Mouse (Mus musculus) right cerebral cortex, adult 2 months (tissue): ENCODE measurements around the gene Dusp6.
"Not testable (repeated sequence)": the region's sequence is repeated elsewhere in the genome, so short reads cannot be mapped to it uniquely, and the experiment has no call there.

ENCODE experiments used
- DNase-seq, 2 experiments: peaks; one replicate each; pipeline ENCODE4 v3.0.0; 2021 to 2022; ENCODE audit warnings: low spot score in 2 of 2

The Dusp6 gene

DNA sequence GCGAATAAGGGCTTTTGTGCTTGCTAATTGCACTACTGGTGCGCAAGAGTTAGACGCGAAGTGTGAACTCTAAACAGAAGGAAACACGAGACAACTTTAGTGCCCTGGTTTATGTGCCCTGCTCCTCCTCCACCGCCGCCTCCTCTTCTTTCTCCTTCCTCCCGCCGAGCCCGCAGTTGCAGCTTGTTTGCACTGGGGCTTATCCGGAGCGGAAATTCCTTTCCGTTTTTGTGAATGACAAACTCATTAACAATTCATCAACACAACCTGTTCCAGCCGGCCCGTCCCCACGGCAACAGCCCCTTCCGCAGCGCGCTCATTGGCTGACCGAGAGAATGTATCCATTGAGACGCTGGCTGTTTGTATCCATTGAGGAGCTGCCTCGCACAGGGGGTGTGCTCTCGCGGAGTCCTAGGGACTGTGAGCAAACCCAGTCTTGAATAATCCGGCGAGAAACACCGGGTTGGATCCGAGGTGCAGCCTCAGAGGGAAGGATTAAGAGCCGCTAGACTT, at the start of gene Dusp6:
TSS of gene Dusp6 (plus strand) at position 365 of the 513 bp plus-strand sequence.
- peak; percentile 97 to 98 for DNase-seq

- DNase-seq: no peak
These were observed 48.4 kb upstream of the Dusp6 start for GRCm38 (mm10) chr10:99214421-99215299.

GRCm38 (mm10) chr10:99216570-99216969, 46.5 kb upstream of the Dusp6 start:
- not testable (repeated sequence) for DNase-seq

DNA sequence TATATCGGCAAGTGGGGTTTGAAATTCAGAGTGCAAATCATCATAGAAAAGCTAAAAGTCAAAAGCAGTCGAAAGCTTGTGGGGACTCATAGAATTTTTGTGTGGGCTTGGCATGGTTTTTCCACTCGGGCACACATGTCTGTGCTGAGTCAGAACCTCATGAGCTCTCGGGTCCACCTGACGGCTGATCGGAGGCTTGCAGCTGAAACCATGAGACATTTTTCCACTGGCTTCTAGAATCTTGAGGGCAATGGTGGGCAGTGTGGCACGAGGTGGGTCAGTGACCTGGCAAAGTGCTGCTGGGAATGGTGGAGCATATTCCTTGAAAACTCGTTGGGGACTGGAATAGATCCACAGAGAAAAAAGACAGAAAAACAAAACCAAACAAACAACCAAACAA, 41.5 kb upstream of the Dusp6 start:
- DNase-seq: no peak

DNA sequence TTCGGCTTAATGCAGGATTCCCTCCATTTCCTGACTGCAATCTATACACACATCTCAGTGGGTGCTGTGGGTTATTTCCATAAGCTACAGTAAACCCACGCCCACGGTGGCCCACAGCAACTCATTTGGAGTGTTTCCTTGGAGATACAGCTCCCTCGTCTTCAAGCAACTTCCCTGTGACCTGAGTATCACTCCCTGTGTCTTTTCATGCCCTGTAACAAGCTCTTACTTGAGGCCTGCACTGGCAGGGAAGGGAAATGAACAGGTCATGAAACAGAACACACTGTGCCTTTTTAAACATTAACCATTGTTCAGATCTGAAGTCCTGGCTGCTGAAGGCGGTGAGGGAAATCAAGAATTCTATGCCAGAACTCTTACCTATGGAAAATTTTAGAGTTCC, 40.3 kb upstream of the Dusp6 start:
- DNase-seq: peak; percentile 66 to 72

- no peak for DNase-seq
These were observed 38.8 kb upstream of the Dusp6 start for GRCm38 (mm10) chr10:99224218-99224617.

GRCm38 (mm10) chr10:99226782-99227181, 36.2 kb upstream of the Dusp6 start:
- no peak for DNase-seq

DNA sequence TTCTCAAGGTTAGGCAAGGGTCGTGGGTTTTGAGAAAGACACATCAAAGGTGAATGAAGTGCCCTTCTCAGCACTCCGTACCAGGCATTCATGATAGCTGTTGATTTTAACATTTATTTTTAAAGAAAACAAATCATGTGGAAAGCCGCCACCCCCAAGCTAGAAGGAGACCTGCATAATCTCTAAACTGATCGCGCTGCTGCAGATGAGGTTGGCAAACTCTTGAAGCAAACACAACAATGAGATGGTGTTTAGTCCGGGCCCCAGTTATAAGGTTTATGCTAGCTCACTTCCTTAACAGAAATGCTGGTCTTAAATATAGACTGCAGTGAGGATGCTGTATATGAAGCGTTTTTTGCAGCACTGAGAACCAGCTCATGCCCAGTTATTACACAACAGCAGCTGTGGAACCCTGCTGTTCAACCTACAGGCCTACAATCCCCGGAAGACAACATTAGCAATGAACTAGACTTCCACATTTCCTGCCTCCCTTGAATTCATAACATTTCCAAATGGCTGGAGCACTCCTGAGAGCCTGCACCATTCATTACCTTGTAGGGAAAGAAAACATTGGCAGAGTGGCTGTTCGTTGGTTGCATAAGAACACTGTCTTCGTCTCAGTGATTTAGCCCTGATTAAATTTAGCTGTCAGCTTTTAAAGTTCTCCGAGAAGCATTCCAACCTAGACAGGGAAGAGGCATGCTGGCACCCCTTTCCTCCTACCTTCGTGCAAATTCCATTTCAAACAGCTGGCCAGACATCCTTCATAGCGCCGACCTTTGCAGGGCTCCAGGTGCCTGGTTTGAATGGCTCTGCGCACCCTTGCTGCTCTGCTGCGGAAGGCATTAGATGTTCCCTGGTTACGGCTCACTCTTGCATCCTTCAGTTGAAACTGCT, 34.8 kb upstream of the Dusp6 start:
- peak; percentile 26 to 56 for DNase-seq

- DNase-seq: no peak
These were observed 33.9 kb upstream of the Dusp6 start for GRCm38 (mm10) chr10:99229031-99229684.

DNA sequence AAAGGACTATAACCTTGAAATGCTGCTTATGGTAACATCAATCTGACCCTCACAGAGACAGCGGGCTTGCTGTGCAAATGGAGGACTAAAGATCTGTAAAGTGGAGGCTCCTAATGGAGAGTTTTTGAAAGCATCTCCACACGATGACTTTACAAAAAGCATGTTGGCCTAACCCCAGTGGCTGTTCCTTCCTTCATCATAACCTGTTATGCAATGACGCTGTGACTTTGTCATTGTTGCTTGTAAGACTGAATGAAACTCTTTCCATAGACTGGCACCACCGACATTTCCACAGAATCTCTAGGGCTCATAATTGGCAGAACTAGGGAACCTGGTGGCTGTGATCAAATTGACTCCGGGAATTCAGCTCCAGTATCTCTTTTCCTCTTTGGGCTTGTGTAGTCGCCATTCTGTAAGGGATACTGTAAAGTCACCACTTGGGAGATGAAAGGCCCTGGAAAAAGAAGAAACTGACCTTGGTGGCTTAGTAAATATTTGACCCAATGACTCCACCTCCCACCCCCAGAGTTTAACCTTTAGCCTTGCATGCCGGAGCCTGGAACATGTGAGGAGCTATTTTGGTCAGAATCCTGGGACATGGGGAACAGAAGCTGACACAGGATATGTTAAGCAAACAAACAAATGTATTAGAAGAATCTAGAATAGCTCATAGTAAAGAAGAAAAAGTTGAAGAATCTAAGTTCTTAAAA, 30.4 kb upstream of the Dusp6 start:
- DNase-seq: no peak

DNA sequence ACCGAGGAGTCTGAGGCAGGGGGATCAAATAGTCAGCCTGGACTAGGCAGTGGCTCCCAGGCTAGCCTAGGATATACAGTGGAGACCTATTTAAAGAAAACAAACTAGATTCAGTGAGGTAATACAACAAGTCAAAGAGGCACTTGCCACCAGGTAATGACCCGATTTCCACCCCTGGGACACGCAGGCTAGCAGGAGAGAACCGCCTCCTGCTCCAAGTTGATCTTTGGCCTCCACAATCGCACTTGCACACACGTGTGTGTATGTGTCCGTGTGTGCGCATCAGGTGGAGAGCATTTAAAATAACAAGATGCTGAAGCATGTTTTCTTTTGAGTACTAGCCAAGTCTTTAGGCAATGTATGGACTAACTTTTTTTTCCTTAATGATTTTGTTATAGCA, 28.7 kb upstream of the Dusp6 start:
- DNase-seq: no peak

DNA sequence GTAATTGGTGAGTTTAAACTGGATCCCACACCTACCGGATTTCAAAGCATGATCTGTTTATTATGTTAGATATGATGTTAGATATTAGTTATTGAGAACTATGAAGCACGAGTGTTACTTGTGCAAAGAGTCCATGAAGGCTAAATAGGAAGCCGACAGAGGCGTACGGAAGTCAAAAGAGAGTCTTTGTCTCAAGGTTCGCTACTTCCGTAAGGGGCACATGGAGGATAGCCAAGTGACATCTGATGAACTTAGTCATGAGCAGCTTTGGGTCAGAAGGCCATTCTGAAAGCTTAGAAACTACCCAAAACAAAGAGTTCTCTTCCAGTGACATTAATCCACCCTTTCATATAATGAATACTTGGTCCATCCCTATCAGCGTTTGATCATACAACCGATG, 27.9 kb upstream of the Dusp6 start:
- no peak for DNase-seq

DNA sequence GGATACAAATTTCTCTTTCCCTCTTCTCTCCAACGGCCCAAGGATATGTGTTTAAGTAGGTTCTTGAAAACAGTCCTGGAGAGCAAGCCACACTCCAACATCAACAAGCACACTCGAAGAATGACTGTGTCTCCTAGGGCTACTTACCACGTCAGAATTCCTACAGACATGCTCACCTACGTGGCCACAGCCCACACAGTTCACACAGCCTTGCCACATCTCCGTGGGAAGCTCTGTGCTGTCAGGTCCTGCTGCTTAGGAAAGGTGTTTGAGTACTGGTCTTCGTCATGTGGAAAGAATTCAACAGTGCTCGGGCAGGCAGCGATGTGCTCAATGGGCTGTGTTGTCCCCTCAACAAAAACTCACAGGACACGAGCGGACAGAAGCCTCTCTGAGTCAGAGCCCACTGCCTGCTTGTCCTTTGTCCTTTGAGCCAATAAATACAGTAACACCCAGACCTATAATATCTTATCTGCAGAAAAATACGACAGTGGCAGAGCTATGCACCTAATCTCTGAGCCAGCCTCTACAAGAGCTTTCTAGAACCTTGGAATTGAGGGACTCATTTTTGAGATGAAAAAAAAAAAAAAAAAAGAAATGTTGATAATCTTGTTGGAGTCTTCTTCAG, 25.7 kb upstream of the Dusp6 start:
- no peak for DNase-seq

DNA sequence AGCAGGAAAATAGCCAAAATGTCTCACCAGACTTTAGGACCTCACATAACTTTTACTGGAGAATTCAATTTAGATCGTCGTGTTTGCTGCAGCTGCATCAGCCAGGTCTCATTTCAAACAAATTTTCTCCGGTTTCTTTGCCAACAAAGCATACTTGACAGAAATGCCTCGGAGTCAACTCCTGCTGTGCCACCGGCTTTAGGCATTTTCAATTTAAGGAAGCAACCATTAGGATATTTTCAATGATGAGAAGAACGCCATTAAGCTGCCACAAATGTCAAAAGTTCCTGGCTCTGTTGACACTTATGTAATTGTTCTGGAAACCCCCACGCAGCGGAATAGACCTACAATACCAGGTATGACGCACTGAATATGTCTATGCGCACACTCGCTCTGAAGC, 24.5 kb upstream of the Dusp6 start:
- DNase-seq: no peak

DNA sequence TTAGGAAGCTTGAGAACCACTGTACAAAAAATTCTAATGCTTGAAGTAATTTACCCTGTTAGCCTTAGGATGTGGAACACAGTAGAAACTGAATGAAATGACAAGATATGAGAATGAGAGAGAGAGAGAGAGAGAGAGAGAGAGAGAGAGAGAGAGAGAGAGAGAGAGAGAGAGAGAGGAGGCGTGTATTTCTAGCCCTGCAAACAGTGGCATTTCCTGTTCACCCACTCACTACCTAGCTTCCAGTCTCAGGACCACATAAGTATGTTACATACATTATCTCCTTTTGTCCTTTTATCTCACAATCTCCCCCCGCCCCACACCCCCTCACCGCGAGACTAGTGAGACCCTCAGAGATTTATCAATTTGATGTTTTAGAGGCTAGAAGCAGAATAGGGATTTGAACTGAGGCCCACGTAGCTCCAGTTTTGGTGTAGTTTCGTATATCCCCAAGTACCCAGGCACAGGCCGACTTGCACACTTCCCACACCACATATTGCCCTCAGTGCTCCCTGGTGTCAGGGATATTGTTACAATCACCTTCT, 21.7 kb upstream of the Dusp6 start:
- DNase-seq: no peak

DNA sequence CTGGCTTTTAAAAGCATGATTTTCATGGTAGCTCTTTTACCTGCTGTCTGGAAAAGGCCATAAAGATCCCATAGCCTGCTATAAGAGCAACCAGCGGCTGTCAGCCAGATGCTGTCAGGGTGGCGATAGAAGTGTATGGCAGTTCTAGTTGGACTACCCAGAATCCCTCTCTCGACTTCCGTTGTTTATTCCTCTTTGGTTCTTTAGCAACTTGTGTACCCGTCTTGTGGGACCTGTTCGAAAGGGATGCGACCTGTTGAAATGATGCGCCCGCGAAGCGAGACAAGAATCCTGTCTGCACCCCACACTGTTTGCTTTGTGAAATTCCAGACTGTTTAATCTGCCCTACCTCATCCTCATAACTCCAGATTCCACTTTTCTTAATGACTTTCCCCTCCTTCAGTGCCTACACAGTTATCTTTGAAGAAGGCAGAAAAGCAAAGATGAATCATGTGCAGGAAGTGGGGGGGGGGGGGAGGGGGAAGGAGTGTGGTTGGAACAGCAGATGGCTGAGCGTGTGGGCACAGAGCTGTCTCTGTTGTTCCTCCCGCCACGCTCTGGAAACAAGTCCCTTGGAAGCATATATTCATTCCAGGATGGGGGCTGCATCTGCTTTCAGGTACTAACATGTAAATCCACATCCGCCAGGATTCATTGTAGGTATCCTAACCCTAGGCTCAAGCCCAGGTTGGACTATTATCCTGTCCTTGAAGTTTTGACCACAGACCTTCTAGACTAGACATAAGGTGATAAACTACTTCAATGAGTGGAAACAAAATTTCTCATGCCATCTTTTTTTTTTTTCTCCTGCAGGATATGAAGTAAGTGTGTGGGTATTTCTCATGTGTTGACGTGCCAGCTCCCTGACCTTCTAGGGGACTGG, 21.0 kb upstream of the Dusp6 start:
- peak; percentile 72 to 78 for DNase-seq

- DNase-seq: no peak
These were observed 20.3 kb upstream of the Dusp6 start for GRCm38 (mm10) chr10:99242721-99243120.

GRCm38 (mm10) chr10:99243907-99244489, 19.0 kb upstream of the Dusp6 start:
- DNase-seq: no peak

DNA sequence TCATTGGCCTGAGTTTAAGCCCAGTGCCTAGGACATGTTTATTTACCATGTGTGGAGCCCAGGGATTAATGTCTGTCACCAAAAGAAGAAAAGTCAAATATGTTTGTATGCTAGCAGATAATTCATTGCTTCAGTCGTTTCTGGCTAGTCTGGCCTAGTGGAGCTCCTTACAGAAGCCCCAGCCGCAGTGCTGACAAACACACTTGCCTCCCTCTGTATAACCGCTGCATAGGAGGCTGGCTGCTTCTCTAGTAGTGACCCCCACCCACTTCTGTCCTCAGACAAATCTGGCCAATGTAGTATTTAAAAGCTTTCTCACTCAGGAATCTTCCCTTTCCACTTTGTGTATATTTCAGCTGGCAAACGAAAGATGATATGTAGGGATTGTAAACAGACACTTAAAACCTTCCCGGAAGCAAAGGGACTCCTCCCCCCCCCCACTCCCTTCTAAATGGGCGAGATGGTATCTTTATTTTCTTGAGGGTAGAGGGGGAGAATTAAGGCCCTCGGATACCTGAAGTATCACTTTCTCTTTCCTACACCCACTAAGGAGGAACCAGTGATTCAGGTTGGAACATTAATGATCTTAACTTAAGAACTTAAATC, 18.3 kb upstream of the Dusp6 start:
- no peak for DNase-seq
